Mouse (Mus musculus) left cerebral cortex, postnatal 10 days (tissue): ENCODE measurements around the gene Sms. TPM values are rescaled to one million over a fixed set of nuclear protein-coding genes. Genes with fewer than 3 reads are reported as not detected.

Source experiments
- DNase-seq, 2 experiments: peaks; one replicate each; pipeline ENCODE4 v3.0.0; 2021 to 2022; ENCODE audit warnings: low spot score in 2 of 2, mixed read lengths in 1 of 2; ENCODE audit errors: extremely low spot score in 1 of 2
- intact Hi-C: fragments of 180-260 bp; cut with DNase I; formaldehyde crosslinking; loops from one replicate; pipeline ENCODE4 v1.15.1; 2025
- total RNA-seq, 2 experiments: library from RNA; stranded (reverse); gene quantifications; 2 replicates each; pipeline ENCODE4 v1.2.3; 2021

Gene Sms
- 10 to 100 TPM; 88.7 to 91.8 TPM for total RNA-seq

- intact Hi-C loops = loop anchor here (2.0 kb wide), 1 partner anchor 107 kb away; the partner anchor contains the start of gene Mbtps2
- DNase-seq = peak; percentile 16 to 63
These were observed at the start of gene Sms for GRCm38 (mm10) chrX:157491944-157492726. Sms (minus strand) TSS chrX:157492287.

- intact Hi-C loops = no loop called here
- DNase-seq = no peak
These were observed 14.3 kb upstream of the Sms start for GRCm38 (mm10) chrX:157506400-157506799.

GRCm38 (mm10) chrX:157504506-157504905, 12.4 kb upstream of the Sms start:
- no peak for DNase-seq
- intact Hi-C loops = no loop called here

GRCm38 (mm10) chrX:157501871-157502270, 9.8 kb upstream of the Sms start:
- no peak for DNase-seq
- intact Hi-C loops = no loop called here

DNA sequence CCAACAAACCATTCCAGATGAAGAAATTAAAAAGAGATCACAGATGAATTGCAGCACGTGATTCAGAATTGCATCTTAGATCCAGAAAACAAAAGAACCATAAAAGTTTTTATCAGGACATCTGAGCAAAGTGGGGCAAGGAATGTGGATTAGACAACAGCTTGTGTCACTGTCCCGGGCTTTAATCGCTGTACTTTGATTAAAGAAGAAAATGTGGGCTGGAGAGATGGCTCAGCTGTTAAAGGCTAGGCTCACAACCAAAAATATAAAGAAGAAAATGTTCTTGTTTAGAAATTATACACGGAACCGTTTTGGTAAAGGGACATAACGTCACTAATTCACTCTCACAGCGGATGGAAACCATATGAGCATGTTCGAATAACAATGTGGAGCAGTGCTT, 7.9 kb upstream of the Sms start:
- intact Hi-C loops = no loop called here
- no peak for DNase-seq

DNA sequence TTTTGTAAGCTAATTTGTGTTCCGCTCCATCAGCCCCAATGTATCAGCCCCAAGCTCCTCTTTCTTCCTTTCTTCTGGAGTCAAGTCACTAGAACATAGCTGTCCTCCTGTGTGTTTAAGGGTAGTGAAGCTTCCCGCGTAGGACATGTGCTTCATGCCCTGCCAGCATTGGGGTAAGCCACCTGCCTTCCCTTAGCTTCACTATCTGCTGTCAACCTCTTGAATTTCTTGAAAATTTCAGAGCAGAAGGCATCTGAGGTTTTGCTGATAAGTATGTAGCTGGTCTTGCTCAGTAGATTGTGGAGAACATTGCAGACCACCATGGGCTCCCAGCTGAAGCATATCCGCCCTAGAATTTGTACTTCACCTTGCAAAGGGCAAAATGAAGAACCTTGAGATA, 1.1 kb upstream of the Sms start:
- intact Hi-C loops = loop anchor here (2.0 kb wide), 1 partner anchor 106 kb away; the partner anchor contains the start of gene Mbtps2
- no peak for DNase-seq

- intact Hi-C loops = no loop called here
- DNase-seq = peak in 1 of 2 experiments; percentile 43
These were observed 747 bp downstream of the Sms start for GRCm38 (mm10) chrX:157491145-157491935.

- intact Hi-C loops = no loop called here
- DNase-seq = peak in 1 of 2 experiments; percentile 16
These were observed 1.3 kb downstream of the Sms start for GRCm38 (mm10) chrX:157490769-157491144.

GRCm38 (mm10) chrX:157489871-157490721, 2.0 kb downstream of the Sms start:
- DNase-seq = no peak
- intact Hi-C loops = no loop called here

DNA sequence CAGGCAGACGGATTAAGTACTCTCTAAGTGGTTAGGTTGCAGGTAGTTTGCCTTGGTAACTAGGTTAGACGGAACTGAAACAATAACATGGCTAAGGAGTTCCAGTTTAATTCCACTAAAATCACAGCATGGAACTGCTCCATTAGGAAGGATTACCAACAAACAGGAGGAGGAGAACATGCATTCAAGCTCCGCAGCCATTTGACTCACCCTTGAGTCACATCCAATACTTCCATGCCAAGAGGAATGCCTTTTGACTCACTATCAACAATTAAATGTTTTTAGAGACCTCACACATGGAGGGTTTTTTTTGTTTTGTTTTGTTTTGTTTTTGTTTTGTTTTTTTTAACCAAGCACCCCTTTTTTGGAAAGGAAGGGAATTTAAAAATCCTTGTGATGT, 3.3 kb downstream of the Sms start:
- DNase-seq = no peak
- intact Hi-C loops = no loop called here

GRCm38 (mm10) chrX:157486765-157487164, 5.3 kb downstream of the Sms start:
- DNase-seq = peak in 1 of 2 experiments; percentile 15

GRCm38 (mm10) chrX:157482842-157483241, 9.2 kb downstream of the Sms start:
- DNase-seq = no peak
- intact Hi-C loops = no loop called here

More at GRCm38 (mm10) chrX:157486765-157487164, 5.3 kb downstream of the Sms start:
- intact Hi-C loops = no loop called here

DNA sequence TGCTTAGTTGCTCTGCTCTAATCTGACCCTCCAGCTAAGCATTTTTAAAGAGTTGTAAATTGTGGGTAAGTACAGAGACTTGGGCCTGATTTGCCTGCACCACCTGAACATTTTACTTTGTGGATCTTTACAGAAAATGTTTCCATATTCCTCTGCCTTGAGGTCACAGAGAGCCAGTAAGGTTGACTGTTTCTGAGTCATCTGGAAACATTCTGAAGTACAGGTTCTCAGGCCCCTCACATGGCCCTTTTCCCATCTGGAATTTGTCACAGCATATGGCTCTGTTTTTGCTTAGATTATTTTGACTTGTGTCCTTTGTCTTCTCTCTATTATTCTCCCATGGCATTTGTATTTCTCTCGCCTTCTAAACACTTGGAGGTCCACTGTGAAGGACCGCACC, 10.2 kb downstream of the Sms start:
- DNase-seq = no peak
- intact Hi-C loops = no loop called here

- DNase-seq = no peak
- intact Hi-C loops = no loop called here
These were observed 14.8 kb downstream of the Sms start for GRCm38 (mm10) chrX:157477328-157477727.

- DNase-seq = no peak
- intact Hi-C loops = no loop called here
These were observed 15.8 kb downstream of the Sms start for GRCm38 (mm10) chrX:157476153-157476810.

DNA sequence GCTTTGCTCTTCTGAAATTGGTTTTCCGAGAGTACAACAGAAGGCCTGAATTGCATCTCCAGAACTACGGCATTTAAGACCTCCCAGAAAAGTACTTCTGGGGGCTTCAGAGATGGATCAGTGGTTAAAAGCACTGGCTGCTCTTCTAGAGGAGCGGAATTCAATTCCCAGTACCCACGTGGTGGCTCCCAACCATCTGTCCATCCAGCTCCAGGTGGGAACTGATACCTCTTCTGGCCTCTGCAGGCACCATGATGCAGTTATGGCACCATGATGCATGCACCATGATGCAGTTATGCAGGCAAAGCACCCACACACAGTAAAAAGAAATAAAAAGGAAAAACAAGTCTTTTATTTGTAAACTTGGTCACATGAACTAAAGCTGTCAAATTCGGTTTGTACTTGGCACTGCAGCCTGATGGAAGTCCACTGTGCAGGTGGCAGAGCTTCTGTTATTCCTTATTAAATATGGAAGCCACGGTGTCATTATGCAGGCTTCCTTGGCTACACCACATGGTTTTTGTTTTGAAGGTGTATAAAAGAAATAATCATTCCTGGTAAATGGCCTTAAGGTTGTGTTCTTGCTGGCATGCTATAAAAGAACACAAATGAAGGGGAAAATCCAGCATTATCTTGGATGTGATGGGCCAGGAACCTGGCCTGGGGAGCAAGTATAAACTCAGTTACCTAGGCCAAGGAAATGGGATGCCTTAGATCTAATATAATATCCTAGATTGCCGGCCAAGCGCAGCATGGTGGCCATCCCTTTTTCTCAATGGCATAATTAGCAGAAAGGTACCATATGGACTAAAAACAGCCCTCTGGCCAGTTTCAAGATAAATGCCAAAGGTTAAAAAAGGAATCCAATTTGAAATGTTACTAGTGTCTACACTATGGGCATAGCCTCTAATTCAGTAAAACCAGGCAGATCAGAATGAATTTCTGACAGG, 20.1 kb downstream of the Sms start:
- intact Hi-C loops = no loop called here
- DNase-seq = no peak

GRCm38 (mm10) chrX:157468795-157469194, 23.3 kb downstream of the Sms start:
- intact Hi-C loops = no loop called here
- DNase-seq = no peak

DNA sequence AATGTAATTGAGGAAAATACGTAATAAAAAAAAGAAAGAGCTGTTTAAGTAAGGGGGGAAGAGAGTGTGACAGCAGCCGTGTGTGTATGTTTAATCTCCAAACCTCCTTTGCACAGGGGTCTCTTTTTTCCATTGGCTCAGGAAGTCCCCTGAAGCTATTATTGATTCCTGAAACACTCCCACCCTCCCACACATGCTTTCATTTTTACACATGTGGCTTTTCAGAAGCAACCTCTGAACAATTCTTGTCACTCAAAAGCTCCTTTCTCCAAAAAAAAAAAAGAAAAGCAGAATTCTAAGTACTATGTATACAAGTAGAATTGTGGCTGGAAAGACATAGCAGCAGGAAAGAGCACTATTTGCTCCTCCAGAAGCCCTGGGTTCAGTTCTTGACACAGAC, 24.0 kb downstream of the Sms start:
- no peak for DNase-seq
- intact Hi-C loops = no loop called here
